Mouse (Mus musculus): ENCODE measurements around the gene Six6.

DNA sequence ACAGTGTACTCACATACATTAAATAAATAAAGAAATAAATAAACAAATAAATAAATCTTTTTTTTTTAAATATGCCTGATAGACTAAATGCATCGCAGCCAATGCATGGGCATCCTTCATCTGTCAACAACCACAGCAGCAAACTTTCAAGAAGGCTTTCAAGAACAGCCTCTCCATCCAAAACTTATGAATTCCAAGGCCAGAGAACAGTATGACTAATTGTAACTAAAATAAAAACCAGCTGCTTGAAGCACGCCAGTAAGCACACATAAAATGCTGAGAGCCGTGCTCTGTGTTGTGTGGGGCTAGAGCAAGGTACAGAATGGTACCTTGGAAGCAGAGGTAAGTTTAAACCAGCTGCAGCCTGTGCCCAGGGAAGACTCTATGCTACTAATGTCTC lies 38.2 kb downstream of the Six6 start:
- TF ChIP-seq CTCF (IDR thresholded peaks at IDR 0.05 in 2 of 3, conservative IDR thresholded peaks at IDR 0.05 in 1 of 3; ENCODE audit: control insufficient read depth in 1 of 3, insufficient read depth in 1 of 3, low read depth in 2 of 3, low read length in 3 of 3, poor library complexity in 1 of 3, severe bottlenecking in 1 of 3), result no peak
- no peak for TF ChIP-seq ZNF384 (IDR thresholded peaks at IDR 0.05; ENCODE audit: low read depth, low read length)
- TF ChIP-seq ZKSCAN1 (IDR thresholded peaks at IDR 0.05; ENCODE audit: low read depth, low read length), result no peak
- TF ChIP-seq GATA1 (IDR thresholded peaks at IDR 0.05; ENCODE audit: low read depth, low read length), result no peak
- no peak for TF ChIP-seq MEF2A (IDR thresholded peaks at IDR 0.05; ENCODE audit: extremely low read depth, insufficient replicate concordance, low read depth, low read length, poor library complexity, severe bottlenecking)
- no peak for TF ChIP-seq ZMIZ1 (IDR thresholded peaks at IDR 0.05; ENCODE audit: low read depth, low read length)
- no peak for TF ChIP-seq POLR2AphosphoS2 (IDR thresholded peaks at IDR 0.05; ENCODE audit: low read length)
- TF ChIP-seq UBTF (IDR thresholded peaks at IDR 0.05; ENCODE audit: borderline replicate concordance, insufficient read depth, low read depth, low read length), result no peak
- TF ChIP-seq SMC3 (IDR thresholded peaks at IDR 0.05; ENCODE audit: low read depth, low read length), result no peak
- no peak for TF ChIP-seq USF1 (IDR thresholded peaks at IDR 0.05; ENCODE audit: low read depth, low read length)
- TF ChIP-seq MAFK (IDR thresholded peaks at IDR 0.05; ENCODE audit: borderline replicate concordance, low read depth, low read length), result no peak
- TF ChIP-seq POLR2AphosphoS5 (IDR thresholded peaks at IDR 0.05; ENCODE audit: borderline replicate concordance, low read depth, low read length), result no peak
- TF ChIP-seq MYC (IDR thresholded peaks at IDR 0.05; ENCODE audit: low read depth, low read length), result no peak
- no peak for TF ChIP-seq EP300 (IDR thresholded peaks at IDR 0.05; ENCODE audit: low read depth in 1 of 2, low read length in 2 of 2)

All from MEL (cell line).